Mouse (Mus musculus) embryonic facial prominence, embryonic 14.5 days (tissue): ENCODE measurements around the gene Pak1. TPM values are rescaled to one million over a fixed set of nuclear protein-coding genes. Genes with fewer than 3 reads are reported as not detected.

Experiments
- polyA plus RNA-seq: library from polyadenylated mRNA; unstranded; fragments of >200 nt; fragmentation: Nextera tagmentation; extraction: Ambion mirVana; gene quantifications from 2 replicates; pipeline ENCODE4 v1.2.1, GENCODE M21; 2014

The Pak1 gene
- polyA plus RNA-seq, 1 experiment from 2014 or later: 29.8 TPM

Other genes starting within 250 kb of the Pak1 start
- 87.4 and 92.1 TPM in 2 replicates for gene Aamdc, start 209.0 kb upstream of the Pak1 start, polyA plus RNA-seq
- gene Rsf1, start 208.7 kb upstream of the Pak1 start, polyA plus RNA-seq: 18.0 and 20.8 TPM in 2 replicates
- 162 and 182 TPM in 2 replicates for gene Clns1a, start 91.9 kb upstream of the Pak1 start, polyA plus RNA-seq
- 4.4 and 4.7 TPM in 2 replicates for gene Aqp11, start 50.3 kb upstream of the Pak1 start, polyA plus RNA-seq
- gene Gdpd4, start 131.4 kb downstream of the Pak1 start, polyA plus RNA-seq: not detected in 2 replicates